Mouse (Mus musculus) liver, embryonic 14.5 days (tissue): ENCODE data around the gene Fcrl5. TPM values are rescaled to one million over a fixed set of nuclear protein-coding genes. Genes with fewer than 3 reads are reported as not detected.

Experiments
- ATAC-seq: fragments of 200-750 bp; cut with Nextera tagmentation; 2 replicates; pipeline ENCODE4 v1.8.0; 2017; ENCODE audit warnings: moderate number of reproducible peaks, mild to moderate bottlenecking, moderate library complexity; ENCODE audit not compliant: insufficient read depth
- DNase-seq, 3 experiments: peaks; one replicate each; pipeline ENCODE4 v3.0.0-alpha.2; 2012 to 2013; ENCODE audit warnings: low read depth in 3 of 3, low spot score in 3 of 3
- H3K27ac ChIP-seq: fragments of 300-500 bp; sonication (generic); 2 replicates; pipeline ENCODE4 v1.5.1; 2014; ENCODE audit warnings: moderate library complexity, mild to moderate bottlenecking, control low read depth, inconsistent platforms
- H3K27me3 ChIP-seq: fragments of 300-500 bp; sonication (generic); 2 replicates; pipeline ENCODE4 v1.6.1; 2014; ENCODE audit warnings: mild to moderate bottlenecking, low read length, moderate library complexity; ENCODE audit not compliant: control insufficient read depth, insufficient read depth
- H3K36me3 ChIP-seq: fragments of 300-500 bp; sonication (generic); replicated peaks from 2 replicates; pipeline ENCODE4 v1.6.1; 2014; ENCODE audit warnings: low read depth; ENCODE audit not compliant: control insufficient read depth, insufficient read depth
- H3K4me1 ChIP-seq, 2 experiments: fragments of 200-500 bp in 1 of 2; fragments of 300-500 bp in 1 of 2; sonication (generic) in 1 of 2; replicated peaks; 2 replicates each; pipeline ENCODE4 v1.6.1; 2012 to 2014; ENCODE audit warnings: antibody characterized with exemption in 1 of 2, inconsistent platforms in 1 of 2, low read length in 1 of 2; ENCODE audit not compliant: control insufficient read depth in 2 of 2, insufficient read depth in 2 of 2
- H3K4me2 ChIP-seq: fragments of 300-500 bp; sonication (generic); 2 replicates; pipeline ENCODE4 v1.6.1; 2014; ENCODE audit warnings: low read depth, mild to moderate bottlenecking, control low read depth, moderate library complexity
- H3K4me3 ChIP-seq, 2 experiments: fragments of 200-500 bp in 1 of 2; fragments of 300-500 bp in 1 of 2; sonication (generic) in 1 of 2; 2 replicates each; pipeline ENCODE4 v1.5.1; 2012 to 2014; ENCODE audit warnings: low read depth in 2 of 2, low read length in 2 of 2, mild to moderate bottlenecking in 2 of 2, control low read depth in 1 of 2, inconsistent platforms in 1 of 2, moderate library complexity in 1 of 2; ENCODE audit not compliant: insufficient read depth in 1 of 2
- H3K9ac ChIP-seq: fragments of 300-500 bp; sonication (generic); replicated peaks from 2 replicates; pipeline ENCODE4 v1.6.1; 2014; ENCODE audit warnings: mild to moderate bottlenecking, control low read depth, moderate library complexity
- H3K9me3 ChIP-seq: fragments of 300-500 bp; sonication (generic); 2 replicates; pipeline ENCODE4 v1.6.1; 2016; ENCODE audit warnings: low read length, mixed read lengths; ENCODE audit not compliant: control insufficient read depth
- CTCF ChIP-seq: IDR thresholded peaks from 2 replicates; pipeline ENCODE4 v1.5.1; 2016; ENCODE audit warnings: antibody characterized with exemption, low read depth, control low read depth
- EP300 ChIP-seq: IDR thresholded peaks from 2 replicates; pipeline ENCODE4 v1.6.1; 2016; ENCODE audit warnings: antibody characterized with exemption, low read depth
- WGBS: fragments of 180-500 bp; shearing (Covaris S2); extraction: QIAGEN DNeasy Blood & Tissue Kit; methylation state at CpG from one replicate; pipeline ENCODE4 v1.1.7; 2014; ENCODE audit not compliant: insufficient replicate concordance; 5-methylcytosine and 5-hydroxymethylcytosine counted together
- polyA plus RNA-seq, 2 experiments: library from polyadenylated mRNA; depleted of rRNA in 1 of 2; stranded (reverse) in 1 of 2; unstranded in 1 of 2; fragments of >200 nt; fragmentation: Nextera tagmentation in 1 of 2; extraction: Ambion mirVana in 1 of 2; gene quantifications; 2 replicates each; pipeline versions ENCODE4 v1.2.1 to v1.2.3; 2012 to 2014

The Fcrl5 gene
- polyA plus RNA-seq, 2 experiments = not detected

GRCm38 (mm10) chr3:87530234-87530633 is 94.7 kb downstream of the Fcrl5 start:
- 68% methylated on average over 3 of the region's 3 CpGs for WGBS
- H3K4me3 ChIP-seq = no peak overlapping the region
- peaks cover 4 to 10% of the 10 kb centered on the region in 2 experiments for H3K4me1 ChIP-seq
- no peak for ATAC-seq
- no peak overlapping the region for H3K9ac ChIP-seq
- no peak for DNase-seq
- no peak overlapping the region for H3K4me2 ChIP-seq
- H3K36me3 ChIP-seq = peaks cover 17% of the 10 kb centered on the region
- H3K9me3 ChIP-seq = no peaks in the 10 kb centered on the region
- TF ChIP-seq CTCF = no peak
- TF ChIP-seq EP300 = no peak
- H3K27ac ChIP-seq = no peak overlapping the region
- no peaks in the 10 kb centered on the region for H3K27me3 ChIP-seq

- Histone ChIP-seq H3K4me2 (no peak overlapping the region), H3K27ac (no peak overlapping the region), H3K4me1 (0 out of 4 replicates have a peak, but pooled peaks cover 0 to 2% of the 10 kb centered on the region in 2 experiments), H3K9me3 (no peaks in the 10 kb centered on the region), H3K4me3 (no peak overlapping the region), H3K9ac (no peak overlapping the region), H3K27me3 (no peaks in the 10 kb centered on the region), H3K36me3 (peaks cover 26% of the 10 kb centered on the region)
- WGBS = 81% methylated on average over 7 of the region's 7 CpGs
- TF ChIP-seq EP300 (no peak), CTCF (no peak)
- ATAC-seq (no peak), DNase-seq (no peak)
Observed at GRCm38 (mm10) chr3:87533667-87534378, 98.2 kb downstream of the Fcrl5 start.

DNA sequence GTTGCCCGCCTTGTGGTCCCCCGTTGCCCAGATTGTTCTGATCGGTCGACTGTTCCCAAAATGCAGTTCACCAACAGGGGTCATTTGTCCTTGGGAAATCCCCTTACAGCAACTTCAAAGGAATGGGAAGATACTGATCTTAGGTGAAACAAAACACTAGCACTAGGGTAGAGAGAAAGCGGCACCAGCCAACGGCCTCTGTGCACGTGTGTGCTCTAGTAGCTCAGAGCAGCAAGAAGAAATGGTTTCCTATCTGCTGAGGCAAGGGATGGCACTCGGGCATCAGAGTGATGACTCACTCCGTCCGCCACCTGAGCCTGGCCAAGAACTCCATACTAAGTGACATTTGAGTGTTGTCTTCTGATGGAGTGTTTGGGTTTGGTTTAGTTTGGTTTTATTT is 102.5 kb downstream of the Fcrl5 start:
- no peak for TF ChIP-seq CTCF
- no peak for TF ChIP-seq EP300
- Histone ChIP-seq H3K9ac (no peak overlapping the region), H3K9me3 (no peaks in the 10 kb centered on the region), H3K4me3 (no peak overlapping the region), H3K4me1 (0 out of 4 replicates have a peak, but pooled peaks cover 0 to 2% of the 10 kb centered on the region in 2 experiments), H3K27ac (no peak overlapping the region), H3K4me2 (no peak overlapping the region), H3K36me3 (peaks cover 9% of the 10 kb centered on the region; the same call in 1 of the 2 replicates), H3K27me3 (no peaks in the 10 kb centered on the region)
- ATAC-seq (no peak), DNase-seq (no peak)
- WGBS = 77% methylated on average over 10 of the region's 10 CpGs

GRCm38 (mm10) chr3:87540028-87540675 is 104.6 kb downstream of the Fcrl5 start:
- WGBS = 62% methylated on average over 11 of the region's 11 CpGs
- no peaks in the 10 kb centered on the region for H3K27me3 ChIP-seq
- DNase-seq (no peak), ATAC-seq (no peak)
- no peak overlapping the region for H3K9ac ChIP-seq
- H3K9me3 ChIP-seq = no peaks in the 10 kb centered on the region
- TF ChIP-seq EP300 = no peak
- no peak for TF ChIP-seq CTCF
- no peak overlapping the region for H3K4me3 ChIP-seq
- 0 out of 4 replicates have a peak, but pooled peaks cover 0 to 2% of the 10 kb centered on the region in 2 experiments for H3K4me1 ChIP-seq
- H3K36me3 ChIP-seq = peaks cover 9% of the 10 kb centered on the region; the same call in 1 of the 2 replicates
- no peak overlapping the region for H3K27ac ChIP-seq
- no peak overlapping the region for H3K4me2 ChIP-seq

DNA sequence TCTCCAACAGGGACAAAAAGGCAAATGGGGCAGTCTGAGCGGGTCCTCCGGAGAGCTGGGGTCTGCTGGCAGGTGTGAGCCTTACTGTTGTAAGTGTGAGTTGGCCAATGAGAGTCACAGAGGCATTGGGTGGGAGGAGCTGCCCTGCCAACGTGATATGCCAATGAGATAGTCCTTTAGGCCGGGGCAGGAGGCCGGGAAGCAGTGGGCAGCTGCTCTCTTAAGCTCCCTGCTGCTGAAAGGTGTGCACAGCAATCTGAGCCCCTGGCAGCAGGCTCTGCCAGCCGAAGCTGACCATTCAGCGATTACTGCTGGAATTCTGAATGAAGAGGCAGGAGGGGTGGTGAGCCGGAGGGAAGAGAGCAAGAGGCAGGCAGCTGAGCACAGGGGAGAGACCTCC is 105.1 kb downstream of the Fcrl5 start:
- no peak overlapping the region for H3K9ac ChIP-seq
- no peak for TF ChIP-seq CTCF
- no peak for TF ChIP-seq EP300
- WGBS = 68% methylated on average over 8 of the region's 8 CpGs
- no peak overlapping the region for H3K4me2 ChIP-seq
- no peaks in the 10 kb centered on the region for H3K27me3 ChIP-seq
- 0 out of 4 replicates have a peak, but pooled peaks cover 0 to 2% of the 10 kb centered on the region in 2 experiments for H3K4me1 ChIP-seq
- no peak for ATAC-seq
- no peak overlapping the region for H3K27ac ChIP-seq
- H3K36me3 ChIP-seq = peaks cover 6% of the 10 kb centered on the region; the same call in 1 of the 2 replicates
- H3K9me3 ChIP-seq = no peaks in the 10 kb centered on the region
- DNase-seq = no peak
- H3K4me3 ChIP-seq = no peak overlapping the region
